Mouse (Mus musculus) MEL (cell line): ENCODE measurements around the gene Lurap1. TPM values are rescaled to one million over a fixed set of nuclear protein-coding genes. Genes with fewer than 3 reads are reported as not detected.
A peak's percentile ranks its signal among the peaks of the same experiment; 100 is the strongest.

Experiments
- DNase-seq: peaks from one replicate; pipeline ENCODE4 v3.0.0; 2011; ENCODE audit warnings: low read depth, low spot score
- H3K27ac ChIP-seq: 2 replicates; pipeline ENCODE4 v1.5.1; 2012; ENCODE audit warnings: low read depth, mild to moderate bottlenecking, control low read depth, low read length, moderate library complexity; ENCODE audit not compliant: control insufficient read depth
- H3K27me3 ChIP-seq, 2 experiments: fragments of 150-350 bp in 1 of 2; sonication (generic) in 1 of 2; 2 replicates each; pipeline ENCODE4 v1.6.1; 2012; ENCODE audit warnings: low read length in 2 of 2, mild to moderate bottlenecking in 2 of 2, improper control_type of control experiment in 1 of 2, moderate library complexity in 1 of 2; ENCODE audit not compliant: insufficient read depth in 2 of 2, control insufficient read depth in 1 of 2
- H3K36me3 ChIP-seq, 2 experiments: 2 replicates each; pipeline ENCODE4 v1.6.1; 2012 to 2014; ENCODE audit warnings: low read length in 2 of 2, improper control_type of control experiment in 1 of 2, inconsistent platforms in 1 of 2, mild to moderate bottlenecking in 1 of 2; ENCODE audit not compliant: insufficient read depth in 2 of 2, control insufficient read depth in 1 of 2
- H3K4me1 ChIP-seq, 2 experiments: fragments of 150-350 bp in 1 of 2; sonication (generic) in 1 of 2; 2 replicates each; pipeline ENCODE4 v1.6.1; 2012; ENCODE audit warnings: low read length in 2 of 2, improper control_type of control experiment in 1 of 2, mild to moderate bottlenecking in 1 of 2; ENCODE audit not compliant: insufficient read depth in 2 of 2, control insufficient read depth in 1 of 2
- H3K4me3 ChIP-seq, 2 experiments: fragments of 150-350 bp in 1 of 2; sonication (generic) in 1 of 2; 2 replicates each; pipeline ENCODE4 v1.5.1; 2012; ENCODE audit warnings: low read depth in 2 of 2, low read length in 2 of 2, mild to moderate bottlenecking in 2 of 2, moderate library complexity in 2 of 2, control low read depth in 1 of 2, improper control_type of control experiment in 1 of 2; ENCODE audit not compliant: control insufficient read depth in 1 of 2, insufficient read depth in 1 of 2
- H3K79me2 ChIP-seq: 2 replicates; pipeline ENCODE4 v1.6.1; 2012; ENCODE audit warnings: mild to moderate bottlenecking, low read length, moderate library complexity; ENCODE audit not compliant: control insufficient read depth, poor library complexity, insufficient read depth
- H3K9ac ChIP-seq: 2 replicates; pipeline ENCODE4 v1.6.1; 2012; ENCODE audit warnings: low read depth, mild to moderate bottlenecking, control low read depth, low read length, moderate library complexity; ENCODE audit not compliant: control insufficient read depth, poor library complexity, severe bottlenecking
- H3K9me3 ChIP-seq: fragments of 150-350 bp; sonication (generic); replicated peaks from 2 replicates; pipeline ENCODE4 v1.6.1; 2012; ENCODE audit warnings: mild to moderate bottlenecking, low read length, improper control_type of control experiment, moderate library complexity; ENCODE audit not compliant: insufficient read depth
- BHLHE40 ChIP-seq: IDR thresholded peaks from 2 replicates; pipeline ENCODE4 v1.6.1; 2012; ENCODE audit warnings: low read depth, mild to moderate bottlenecking, inconsistent platforms, low read length, improper control_type of control experiment, borderline replicate concordance
- CHD1 ChIP-seq: IDR thresholded peaks from 2 replicates; pipeline ENCODE4 v1.6.1; 2012; ENCODE audit warnings: low read depth, mild to moderate bottlenecking, inconsistent platforms, low read length, improper control_type of control experiment
- CHD2 ChIP-seq: IDR thresholded peaks from 2 replicates; pipeline ENCODE4 v1.6.1; 2011; ENCODE audit warnings: low read length, improper control_type of control experiment
- CTCF ChIP-seq, 3 experiments: IDR thresholded peaks in 2 of 3; conservative IDR thresholded peaks in 1 of 3; 2 replicates each; pipeline ENCODE4 v1.5.1; 2011 to 2012; ENCODE audit warnings: low read length in 3 of 3, low read depth in 2 of 3, mild to moderate bottlenecking in 2 of 3, improper control_type of control experiment in 1 of 3, inconsistent platforms in 1 of 3, mixed read lengths in 1 of 3, moderate library complexity in 1 of 3; ENCODE audit not compliant: control insufficient read depth in 1 of 3, insufficient read depth in 1 of 3, poor library complexity in 1 of 3, severe bottlenecking in 1 of 3
- E2F4 ChIP-seq: IDR thresholded peaks from 2 replicates; pipeline ENCODE4 v1.6.1; 2011; ENCODE audit warnings: low read depth, low read length, improper control_type of control experiment, borderline replicate concordance
- ELF1 ChIP-seq: IDR thresholded peaks from 2 replicates; pipeline ENCODE4 v1.6.1; 2014; ENCODE audit warnings: low read depth, mild to moderate bottlenecking, inconsistent platforms, low read length, improper control_type of control experiment, moderate library complexity
- ETS1 ChIP-seq: IDR thresholded peaks from 2 replicates; pipeline ENCODE4 v1.6.1; 2012; ENCODE audit warnings: low read depth, mild to moderate bottlenecking, inconsistent platforms, low read length, improper control_type of control experiment, moderate library complexity
- GATA1 ChIP-seq: IDR thresholded peaks from 2 replicates; pipeline ENCODE4 v1.6.1; 2011; ENCODE audit warnings: low read depth, low read length, improper control_type of control experiment
- HCFC1 ChIP-seq: IDR thresholded peaks from 2 replicates; pipeline ENCODE4 v1.6.1; 2012; ENCODE audit warnings: low read depth, mild to moderate bottlenecking, inconsistent platforms, low read length, improper control_type of control experiment, moderate library complexity
- MAFK ChIP-seq: IDR thresholded peaks from 2 replicates; pipeline ENCODE4 v1.6.1; 2011; ENCODE audit warnings: low read depth, mild to moderate bottlenecking, low read length, improper control_type of control experiment, borderline replicate concordance
- MAX ChIP-seq: IDR thresholded peaks from 2 replicates; pipeline ENCODE4 v1.6.1; 2011; ENCODE audit warnings: low read length, improper control_type of control experiment
- MXI1 ChIP-seq: IDR thresholded peaks from 2 replicates; pipeline ENCODE4 v1.6.1; 2011; ENCODE audit warnings: mild to moderate bottlenecking, low read depth, low read length, improper control_type of control experiment
- MYC ChIP-seq: IDR thresholded peaks from 2 replicates; pipeline ENCODE4 v1.6.1; 2011; ENCODE audit warnings: low read depth, mild to moderate bottlenecking, low read length, improper control_type of control experiment, moderate library complexity
- NELFE ChIP-seq: IDR thresholded peaks from 2 replicates; pipeline ENCODE4 v1.6.1; 2011; ENCODE audit warnings: low read depth, low read length, improper control_type of control experiment
- POLR2A ChIP-seq, 2 experiments: IDR thresholded peaks; 2 replicates each; pipeline ENCODE4 v1.6.1; 2011 to 2012; ENCODE audit warnings: low read length in 2 of 2, mild to moderate bottlenecking in 2 of 2, control low read depth in 1 of 2, improper control_type of control experiment in 1 of 2, low read depth in 1 of 2, moderate library complexity in 1 of 2; ENCODE audit not compliant: control insufficient read depth in 1 of 2, insufficient read depth in 1 of 2, poor library complexity in 1 of 2
- POLR2AphosphoS2 ChIP-seq: IDR thresholded peaks from 2 replicates; pipeline ENCODE4 v1.6.1; 2011; ENCODE audit warnings: low read length, improper control_type of control experiment
- RAD21 ChIP-seq: IDR thresholded peaks from 2 replicates; pipeline ENCODE4 v1.6.1; 2011; ENCODE audit warnings: mild to moderate bottlenecking, low read depth, low read length, improper control_type of control experiment
- RCOR1 ChIP-seq: IDR thresholded peaks from 2 replicates; pipeline ENCODE4 v1.6.1; 2012; ENCODE audit warnings: low read depth, mild to moderate bottlenecking, inconsistent platforms, low read length, improper control_type of control experiment
- SIN3A ChIP-seq: IDR thresholded peaks from 2 replicates; pipeline ENCODE4 v1.6.1; 2012; ENCODE audit warnings: low read length, improper control_type of control experiment, inconsistent platforms
- TBP ChIP-seq: IDR thresholded peaks from 2 replicates; pipeline ENCODE4 v1.8.0; 2011; ENCODE audit warnings: low read depth, low read length, improper control_type of control experiment
- TCF12 ChIP-seq: IDR thresholded peaks from 2 replicates; pipeline ENCODE4 v1.6.1; 2014; ENCODE audit warnings: low read depth, mild to moderate bottlenecking, inconsistent platforms, low read length, improper control_type of control experiment, moderate library complexity
- USF1 ChIP-seq: IDR thresholded peaks from 2 replicates; pipeline ENCODE4 v1.6.1; 2014; ENCODE audit warnings: low read depth, mild to moderate bottlenecking, inconsistent platforms, low read length, improper control_type of control experiment, moderate library complexity
- USF2 ChIP-seq, 2 experiments: IDR thresholded peaks; 2 replicates each; pipeline ENCODE4 v1.6.1; 2011 to 2012; ENCODE audit warnings: improper control_type of control experiment in 2 of 2, low read length in 2 of 2, borderline replicate concordance in 1 of 2, inconsistent platforms in 1 of 2, low read depth in 1 of 2, mild to moderate bottlenecking in 1 of 2; ENCODE audit not compliant: insufficient read depth in 1 of 2
- ZMIZ1 ChIP-seq: IDR thresholded peaks from 2 replicates; pipeline ENCODE4 v1.6.1; 2012; ENCODE audit warnings: low read depth, mild to moderate bottlenecking, inconsistent platforms, low read length, improper control_type of control experiment, moderate library complexity
- ZNF384 ChIP-seq: IDR thresholded peaks from 2 replicates; pipeline ENCODE4 v1.6.1; 2012; ENCODE audit warnings: low read depth, mild to moderate bottlenecking, inconsistent platforms, low read length, improper control_type of control experiment
- polyA plus RNA-seq, 2 experiments: library from polyadenylated mRNA; stranded (reverse) in 1 of 2; unstranded in 1 of 2; fragments of >175 nt in 1 of 2; fragments of >200 nt in 1 of 2; gene quantifications; 2 replicates each; pipeline versions ENCODE4 v1.2.1 to v1.2.4; 2012; ENCODE audit warnings: low replicate concordance in 2 of 2, low read depth in 1 of 2; ENCODE audit not compliant: insufficient read length in 2 of 2, insufficient read depth in 1 of 2, missing spikeins in 1 of 2
- total RNA-seq: library from RNA; depleted of rRNA; stranded (reverse); fragments of 300-350 nt; gene quantifications from 2 replicates; pipeline ENCODE4 v1.2.3, GENCODE M21; 2012

Gene Lurap1
- total and polyA plus RNA-seq, 3 experiments = 0.85 to 1.2 TPM; not detected in 1

DNA sequence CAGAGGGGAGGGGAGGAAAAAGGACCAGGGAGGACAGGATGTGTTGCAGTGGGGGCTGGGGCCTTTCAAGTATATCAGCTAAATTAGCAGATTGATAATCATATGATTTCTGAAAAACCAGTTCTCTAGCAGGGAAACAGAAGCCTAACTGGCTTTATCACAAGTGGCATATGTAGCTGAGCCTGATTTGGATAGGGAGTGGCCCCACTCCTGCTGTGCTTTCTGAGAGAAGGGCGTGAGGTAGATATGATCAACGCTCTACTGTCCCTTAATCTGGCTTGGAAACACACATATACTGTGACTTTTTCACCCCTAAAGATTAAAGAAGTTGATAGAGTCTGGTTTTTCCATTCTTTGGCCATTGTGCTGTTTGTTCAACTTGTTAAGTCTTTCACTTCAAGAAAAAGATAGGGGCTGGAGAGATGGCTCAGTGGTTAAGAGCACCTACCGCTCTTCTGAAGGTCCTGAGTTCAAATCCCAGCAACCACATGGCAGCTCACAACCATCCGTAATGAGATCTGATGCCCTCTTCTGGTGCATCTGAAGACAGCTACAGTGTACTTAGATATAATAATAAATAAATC, 25.2 kb downstream of the Lurap1 start (continued):
- peak; percentile 66 for TF ChIP-seq ETS1
- TF ChIP-seq CHD1 = no peak
- TF ChIP-seq BHLHE40 = peak; percentile 53
- TF ChIP-seq MAFK = 0 out of 2 replicates have a peak, but pooled peaks have one; percentile 2
- TF ChIP-seq USF1 = no peak
- TF ChIP-seq CTCF (IDR thresholded peaks at IDR 0.05 in 2 of 3, conservative IDR thresholded peaks at IDR 0.05 in 1 of 3; ENCODE audit: control insufficient read depth in 1 of 3, insufficient read depth in 1 of 3, low read depth in 2 of 3, low read length in 3 of 3, poor library complexity in 1 of 3, severe bottlenecking in 1 of 3) = no peak
- TF ChIP-seq MYC = no peak
- peak; percentile 34; the same call in 1 of the 2 replicates for TF ChIP-seq MAX
- TF ChIP-seq MXI1 = peak; percentile 25; the same call in 1 of the 2 replicates
- TF ChIP-seq, all 39 proteins: peak for 13

DNA sequence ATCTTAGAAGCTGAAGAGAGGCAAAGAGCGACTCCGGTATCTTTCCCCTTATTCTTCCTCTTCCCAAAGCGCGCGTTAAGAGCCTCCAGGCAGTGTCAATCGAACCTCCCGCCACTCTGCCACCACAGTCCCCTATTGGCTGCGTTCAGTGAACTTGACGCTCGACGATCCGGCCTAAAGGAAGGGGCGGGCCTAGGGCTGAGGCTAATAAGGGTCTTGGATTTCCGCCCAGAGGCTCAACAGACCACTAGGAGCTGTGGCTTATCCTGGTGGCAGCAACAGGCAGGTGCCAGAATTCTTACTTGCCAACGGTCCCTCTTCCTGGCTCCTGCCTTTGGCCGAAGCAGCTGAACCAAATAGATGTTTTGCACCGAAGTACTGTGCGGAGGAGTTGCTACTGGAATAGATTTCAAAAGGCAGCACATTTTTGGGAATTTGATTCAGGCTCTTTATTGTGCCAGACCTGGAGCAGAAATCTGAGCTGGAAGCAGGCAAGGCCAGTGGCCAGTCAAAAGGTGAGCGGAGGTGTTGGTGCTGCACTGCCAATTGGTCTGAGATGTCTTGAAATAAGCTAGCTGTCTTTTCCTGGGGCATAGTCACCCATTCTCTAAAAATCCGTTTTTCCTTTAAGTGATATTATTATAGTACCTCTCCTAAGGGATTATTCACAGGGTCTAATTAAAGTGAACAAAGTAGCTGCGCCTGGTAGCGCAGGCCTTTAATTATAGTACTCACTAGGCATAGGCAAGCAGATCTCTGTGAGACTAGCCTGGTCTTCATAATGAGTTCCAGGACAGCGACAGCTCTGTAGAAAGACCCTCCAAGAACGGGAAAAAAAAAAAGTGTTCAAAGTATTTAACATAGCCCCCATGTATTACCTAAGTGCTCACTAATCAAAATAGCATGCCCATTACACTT, 27.3 kb downstream of the Lurap1 start, which contains the start of the genes Rad54l and Pomgnt1:
TSS of gene Rad54l (minus strand) at position 89 of the 918 bp plus-strand sequence.
TSS of gene Pomgnt1 (plus strand) at position 239 of the 918 bp plus-strand sequence.
- Histone ChIP-seq H3K36me3 (peaks cover 0 to 23% of the 10 kb centered on the region in 2 experiments; a peak in 2 of 4 replicates), H3K9ac (peak within 1 kb of the TSS; percentile 95), H3K4me1 (peaks cover 2 to 14% of the 10 kb centered on the region in 2 experiments; a peak in 3 of 4 replicates), H3K79me2 (peaks cover 13% of the 10 kb centered on the region), H3K27me3 (no peaks in the 10 kb centered on the region), H3K27ac (peak within 1 kb of the TSS; percentile 96), H3K9me3 (no peaks in the 10 kb centered on the region), H3K4me3 (peak within 1 kb of the TSS; percentile 60 to 99)
- DNase-seq = peak; percentile 98
- peak; percentile 99 for TF ChIP-seq SIN3A
- TF ChIP-seq MXI1 = peak; percentile 77; the same call in 1 of the 2 replicates
- TF ChIP-seq E2F4 = peak; percentile 99
- 0 out of 2 replicates have a peak, but pooled peaks have one; percentile 38 for TF ChIP-seq CHD1
- TF ChIP-seq ZNF384 = no peak
- peak; percentile 84 for TF ChIP-seq NELFE
- no peak for TF ChIP-seq USF2 (IDR thresholded peaks at IDR 0.05; ENCODE audit: borderline replicate concordance in 1 of 2, insufficient read depth in 1 of 2, low read depth in 1 of 2, low read length in 2 of 2)
- peak; percentile 48; the same call in 1 of the 2 replicates for TF ChIP-seq GATA1
- TF ChIP-seq ZMIZ1 = peak; percentile 94
- peak; percentile 69 for TF ChIP-seq CHD2
- peak; percentile 71 to 95; a peak in 3 of 4 replicates for TF ChIP-seq POLR2A (IDR thresholded peaks at IDR 0.05; ENCODE audit: control insufficient read depth in 1 of 2, insufficient read depth in 1 of 2, low read depth in 1 of 2, low read length in 2 of 2, poor library complexity in 1 of 2)
- TF ChIP-seq HCFC1 = peak; percentile 94
- peak in 1 of 3 experiments; percentile 11; a peak in 1 of 6 replicates for TF ChIP-seq CTCF (IDR thresholded peaks at IDR 0.05 in 2 of 3, conservative IDR thresholded peaks at IDR 0.05 in 1 of 3; ENCODE audit: control insufficient read depth in 1 of 3, insufficient read depth in 1 of 3, low read depth in 2 of 3, low read length in 3 of 3, poor library complexity in 1 of 3, severe bottlenecking in 1 of 3)
- TF ChIP-seq ELF1 = peak; percentile 95
- no peak for TF ChIP-seq RCOR1
- TF ChIP-seq RAD21 = no peak
- TF ChIP-seq TBP = peak; percentile 96
- peak; percentile 44; the same call in 1 of the 2 replicates for TF ChIP-seq TCF12
- no peak; the same call in 1 of the 2 replicates for TF ChIP-seq POLR2AphosphoS2
